Comparison of ENCODE assay signal across 15 mouse cellular contexts in genomic region chr12:111234383-111234782, GRCm38 (mm10). TPM values are rescaled to one million over a fixed set of nuclear protein-coding genes. Genes with fewer than 3 reads are reported as not detected.
DNase-seq lines count a peak whose midpoint lies in the region; ATAC-seq and TF ChIP-seq lines count a peak whose summit lies in the region.
"Had no signal": no experiment of that assay in that cellular context is flagged by ENCODE, and none has a peak within 500 bp of the region (broad histone marks: within the 10 kb centered on the region; RNA-seq: fewer than 3 reads in every experiment).

No protein-coding gene starts in this region.

- no peak for TF ChIP-seq CTCF in cerebellum, adult 2 months (IDR thresholded peaks at IDR 0.05; ENCODE audit: borderline replicate concordance, insufficient read depth, low read depth, low read length)

- ATAC-seq in kidney, embryonic 14.5 days (ENCODE audit: low FRiP score, low TSS enrichment) = no peak

- no peak for TF ChIP-seq POLR2A in cerebellum, adult 2 months (IDR thresholded peaks at IDR 0.05; ENCODE audit: borderline replicate concordance, insufficient read depth, low read length)

- DNase-seq in heart, adult 18-20 months = peak; percentile 14 to 51
- no peak for DNase-seq in heart, postnatal 25 days (ENCODE audit: low spot score)
- DNase-seq in fat pad, adult 2 months (ENCODE audit: extremely low read depth, low read depth, low spot score) = peak; percentile 42
- DNase-seq in lung, adult 18-20 months = peak; percentile 46 to 72
- peak; percentile 26 for DNase-seq in skeletal muscle tissue, adult 2 months (ENCODE audit: low read depth, low spot score)
- no peak for DNase-seq in embryo, embryonic 9.5 days (ENCODE audit: extremely low spot score)
- DNase-seq in cerebellum, adult 2 months = no peak
- DNase-seq: adrenal gland, adult 2 months; kidney, postnatal 36 days; liver, embryonic 13.5 days had no signal

- H3K4me1 ChIP-seq in cerebellum, adult 2 months (ENCODE audit: control insufficient read depth, insufficient read depth, low read length) = peaks cover 14% of the 10 kb centered on the region
- H3K4me1 ChIP-seq in kidney, embryonic 14.5 days (ENCODE audit: control insufficient read depth, insufficient read depth, low read length) = peaks cover 19% of the 10 kb centered on the region
- H3K4me1 ChIP-seq: hindbrain, embryonic 15.5 days; midbrain, embryonic 12.5 days had no signal

- H3K36me3 ChIP-seq in kidney, embryonic 14.5 days (ENCODE audit: control insufficient read depth, insufficient read depth, low read length) = peaks cover 7% of the 10 kb centered on the region; the same call in 1 of the 2 replicates

- no peak overlapping the region for H3K4me2 ChIP-seq in kidney, embryonic 14.5 days (replicated peaks; ENCODE audit: low read depth, low read length)
- H3K4me2 ChIP-seq: hindbrain, embryonic 15.5 days; liver, embryonic 13.5 days; midbrain, embryonic 12.5 days; neural tube, embryonic 13.5 days had no signal

- intact Hi-C loops in heart, postnatal 25 days (cut with DNase I) = no loop called here

- H3K9me3 ChIP-seq in kidney, embryonic 14.5 days (ENCODE audit: control insufficient read depth, low read length) = no peaks in the 10 kb centered on the region
- H3K9me3 ChIP-seq: hindbrain, embryonic 15.5 days; liver, embryonic 13.5 days; midbrain, embryonic 12.5 days; neural tube, embryonic 13.5 days had no signal

- no peak overlapping the region for H3K27ac ChIP-seq in cerebellum, adult 2 months (ENCODE audit: insufficient read depth, low read length)
- no peak overlapping the region for H3K27ac ChIP-seq in kidney, embryonic 14.5 days (ENCODE audit: low read depth, low read length)
- H3K27ac ChIP-seq: hindbrain, embryonic 15.5 days; liver, embryonic 13.5 days; midbrain, embryonic 12.5 days; neural tube, embryonic 13.5 days had no signal

- no peak overlapping the region for H3K4me3 ChIP-seq in cerebellum, adult 2 months (replicated peaks; ENCODE audit: insufficient read depth, low read depth, low read length)
- H3K4me3 ChIP-seq in kidney, embryonic 14.5 days (ENCODE audit: low read length) = no peak overlapping the region
- H3K4me3 ChIP-seq: hindbrain, embryonic 15.5 days; liver, embryonic 13.5 days; midbrain, embryonic 12.5 days; neural tube, embryonic 13.5 days had no signal

- no peak overlapping the region for H3K9ac ChIP-seq in kidney, embryonic 14.5 days (ENCODE audit: low read depth, low read length)
- H3K9ac ChIP-seq: hindbrain, embryonic 15.5 days; liver, embryonic 13.5 days; midbrain, embryonic 12.5 days; neural tube, embryonic 13.5 days had no signal

- no peaks in the 10 kb centered on the region for H3K27me3 ChIP-seq in cerebellum, adult 2 months (ENCODE audit: control insufficient read depth, insufficient read depth, low read length)
- H3K27me3 ChIP-seq in kidney, embryonic 14.5 days (ENCODE audit: control insufficient read depth, insufficient read depth, low read length) = no peaks in the 10 kb centered on the region
- H3K27me3 ChIP-seq: hindbrain, embryonic 15.5 days; liver, embryonic 13.5 days; midbrain, embryonic 12.5 days; neural tube, embryonic 13.5 days had no signal

- WGBS in cerebellum, adult 2 months = 80% methylated on average over 9 of the region's 9 CpGs
- WGBS in kidney, embryonic 14.5 days = 86% methylated on average over 9 of the region's 9 CpGs

RNA-seq across cellular contexts. Expression of gene Amn, which starts 36.5 kb away (rescaled TPM):
- total RNA-seq in heart, adult 18-20 months (2021) = not detected
- total RNA-seq in heart, postnatal 25 days (2021) = not detected
- polyA plus RNA-seq in cerebellum, adult 2 months (2012; rRNA removed) = 6.4 and 9.6 TPM in 2 replicates
- 7.8 and 14.5 TPM in 2 replicates for polyA plus RNA-seq in kidney, embryonic 14.5 days (2014; fragmentation: Nextera tagmentation; extraction: Ambion mirVana)
- total RNA-seq: adrenal gland, adult 2 months; common myeloid progenitor, adult 5-6 weeks had no signal

RNA-seq across cellular contexts. Expression of gene 4930595D18Rik, which starts 50.1 kb away (rescaled TPM):
- not detected for total RNA-seq in heart, adult 18-20 months (2021)
- total RNA-seq in heart, postnatal 25 days (2021) = not detected
- not detected in 2 replicates for polyA plus RNA-seq in cerebellum, adult 2 months (2012; rRNA removed)
- polyA plus RNA-seq in kidney, embryonic 14.5 days (2014; fragmentation: Nextera tagmentation; extraction: Ambion mirVana) = not detected in 2 replicates
- total RNA-seq: adrenal gland, adult 2 months had no signal
- polyA plus RNA-seq: adrenal gland, adult 2 months; hindbrain, embryonic 15.5 days; liver, embryonic 13.5 days; midbrain, embryonic 12.5 days; neural tube, embryonic 13.5 days had no signal

Comparison
In these comparisons a context has a peak if more than half of its experiments do, and no peak if none do; other contexts are left out.
1. DNase-seq: peak in heart, adult 18-20 months (2 of 2), fat pad, adult 2 months (single experiment), lung, adult 18-20 months (2 of 2) and skeletal muscle tissue, adult 2 months (single experiment); none in heart, postnatal 25 days (single experiment), embryo, embryonic 9.5 days (single experiment) and cerebellum, adult 2 months (0 of 2).